Mouse (Mus musculus): ENCODE results near the gene Plac8.

GRCm38 (mm10) chr5:100524921-100525320, 47.1 kb downstream of the Plac8 start:
- TF ChIP-seq CTCF (IDR thresholded peaks at IDR 0.05): no peak
- no peak for TF ChIP-seq POLR2A (IDR thresholded peaks at IDR 0.05; ENCODE audit: insufficient read depth, low read depth, low read length)
- no peak for TF ChIP-seq EP300 (IDR thresholded peaks at IDR 0.05; ENCODE audit: insufficient read depth, low read depth, low read length)

Data from heart, adult 2 months (tissue).